Mouse (Mus musculus) left cerebral cortex, postnatal 14 days (tissue): ENCODE data around the gene Fam24b. TPM values are rescaled to one million over a fixed set of nuclear protein-coding genes. Genes with fewer than 3 reads are reported as not detected.

ENCODE experiments used
- DNase-seq, 2 experiments: peaks; one replicate each; pipeline ENCODE4 v3.0.0; 2021 to 2022; ENCODE audit warnings: low spot score in 2 of 2, mixed read lengths in 1 of 2
- intact Hi-C: fragments of 180-260 bp; cut with DNase I; formaldehyde crosslinking; loops from one replicate; pipeline ENCODE4 v1.15.1; 2025
- total RNA-seq, 2 experiments: library from RNA; stranded (reverse); gene quantifications; 2 replicates each; pipeline ENCODE4 v1.2.3; 2021

The Fam24b gene
- total RNA-seq, 2 experiments from 2014 or later = 0.89 TPM; not detected in 1

- no peak for DNase-seq
- intact Hi-C loops = no loop called here
Measured at GRCm38 (mm10) chr7:131297151-131297550, 32.2 kb downstream of the Fam24b start.

Other genes starting within 250 kb of the Fam24b start
- gene 4933402N03Rik, start 183.2 kb downstream of the Fam24b start, total RNA-seq = not detected
- not detected for gene 5430419D17Rik, start 155.1 kb downstream of the Fam24b start, total RNA-seq
- under 1 TPM; 0.15 to 0.20 TPM for gene Cuzd1, start 7.2 kb downstream of the Fam24b start, total RNA-seq
- gene Fam24a, start 4.3 kb upstream of the Fam24b start, total RNA-seq = not detected
- gene 2310057M21Rik, start 33.2 kb upstream of the Fam24b start, total RNA-seq = 10 to 100 TPM; 21.7 to 26.0 TPM
- gene Pstk, start 41.6 kb upstream of the Fam24b start, total RNA-seq = 10 to 100 TPM; 40.9 to 49.8 TPM
- gene Ikzf5, start 81.0 kb upstream of the Fam24b start, total RNA-seq = 10 to 100 TPM; 45.1 to 45.9 TPM
- gene Acadsb, start 81.1 kb upstream of the Fam24b start, total RNA-seq = 10 to 100 TPM; 68.4 to 68.8 TPM
- not detected for gene Hmx3, start 213.4 kb upstream of the Fam24b start, total RNA-seq
- not detected for gene Hmx2, start 219.3 kb upstream of the Fam24b start, total RNA-seq
- 10 to 100 TPM; 55.4 to 56.8 TPM for gene Bub3, start 230.7 kb upstream of the Fam24b start, total RNA-seq